Mouse (Mus musculus): ENCODE measurements around the gene Smurf1.
A peak's percentile ranks its signal among the peaks of the same experiment; 100 is the strongest.

The Smurf1 gene

DNA sequence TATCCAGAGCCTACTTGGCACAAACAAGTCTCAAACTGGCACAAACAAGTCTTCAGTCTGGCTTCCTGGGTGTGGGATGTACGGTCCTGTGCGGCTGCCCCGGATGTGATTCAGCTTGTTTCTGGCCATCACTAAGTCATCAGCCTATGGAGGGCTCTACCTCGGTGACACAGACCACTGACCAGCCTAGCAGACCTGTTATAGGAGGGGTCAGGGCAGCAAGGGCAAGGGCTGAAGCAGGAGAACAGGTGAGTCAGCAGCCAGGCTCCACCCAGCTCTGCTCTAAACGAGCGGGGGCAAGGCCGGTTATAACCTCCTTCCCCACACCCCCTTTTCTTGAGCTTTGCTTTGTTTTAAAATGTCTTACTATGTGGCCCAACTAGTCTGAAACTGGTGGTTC, 11.2 kb downstream of the Smurf1 start:
- DNase-seq, result no peak

DNA sequence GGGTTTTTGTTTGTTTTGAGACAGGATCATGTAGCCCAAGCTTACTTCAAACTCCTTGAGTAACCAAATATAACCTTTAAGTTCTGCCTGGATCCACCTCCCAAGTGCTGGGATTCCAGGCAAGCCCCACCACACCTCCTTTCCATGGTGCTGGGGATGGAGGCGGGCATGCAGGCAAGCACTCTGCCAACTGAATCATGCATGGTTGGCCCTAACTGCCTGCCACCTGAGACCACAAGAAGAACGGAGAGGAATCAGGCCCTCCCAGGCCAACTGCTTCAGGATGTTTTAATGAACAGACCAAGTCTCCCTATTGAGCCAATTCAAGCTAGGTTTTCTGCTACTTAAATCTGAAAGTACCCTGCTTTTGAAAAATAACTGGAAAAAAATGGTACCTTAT, 13.1 kb downstream of the Smurf1 start:
- DNase-seq, result no peak

DNA sequence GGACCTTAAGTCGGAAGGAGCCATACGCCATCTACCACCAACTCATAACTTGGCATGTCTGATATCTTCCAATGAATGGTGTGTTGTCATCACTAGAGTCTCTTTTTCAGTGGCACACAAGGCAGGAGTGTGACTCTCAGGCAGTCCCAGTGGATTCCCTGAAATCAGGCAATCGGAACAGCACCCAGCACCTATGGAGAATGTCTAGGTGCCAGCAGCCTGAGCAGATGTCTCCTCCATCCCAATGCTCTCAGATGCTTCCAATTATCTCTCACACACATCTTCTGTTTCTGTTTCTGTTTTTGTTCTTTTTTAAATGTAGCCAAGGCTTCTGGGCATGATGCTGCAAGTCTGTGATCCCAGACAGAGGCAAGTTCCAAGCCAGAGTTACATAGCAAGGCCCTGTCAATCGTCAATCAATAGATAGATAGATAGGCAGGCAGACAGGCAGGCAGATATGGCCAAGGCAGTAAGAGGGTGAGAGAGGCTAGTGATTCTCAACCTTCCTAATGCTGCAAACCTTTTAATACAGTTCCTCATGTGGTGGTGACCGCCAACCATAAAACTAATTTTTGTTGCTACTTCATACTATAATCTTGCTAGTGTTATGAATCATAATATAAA, 15.1 kb downstream of the Smurf1 start:
- no peak for DNase-seq

DNA sequence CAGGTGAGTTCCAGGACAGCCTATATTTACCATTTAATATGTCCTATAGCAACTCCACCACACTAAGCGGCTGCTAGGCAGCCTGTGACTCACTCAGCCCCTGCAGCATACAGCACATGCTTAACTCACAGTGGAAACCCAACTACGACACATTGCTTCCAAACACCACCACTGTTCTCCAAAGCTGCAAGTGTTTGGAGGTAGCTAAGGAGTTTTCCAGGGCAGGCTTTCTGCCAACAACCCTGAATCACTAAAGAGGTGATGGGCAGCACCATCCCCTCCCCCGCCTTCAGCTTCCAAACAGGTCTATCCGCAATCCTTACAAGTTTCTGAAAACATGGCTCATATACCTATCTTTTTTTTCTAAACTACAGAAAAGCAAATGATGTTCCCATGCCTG, 15.8 kb downstream of the Smurf1 start:
- peak; percentile 51 for DNase-seq

DNA sequence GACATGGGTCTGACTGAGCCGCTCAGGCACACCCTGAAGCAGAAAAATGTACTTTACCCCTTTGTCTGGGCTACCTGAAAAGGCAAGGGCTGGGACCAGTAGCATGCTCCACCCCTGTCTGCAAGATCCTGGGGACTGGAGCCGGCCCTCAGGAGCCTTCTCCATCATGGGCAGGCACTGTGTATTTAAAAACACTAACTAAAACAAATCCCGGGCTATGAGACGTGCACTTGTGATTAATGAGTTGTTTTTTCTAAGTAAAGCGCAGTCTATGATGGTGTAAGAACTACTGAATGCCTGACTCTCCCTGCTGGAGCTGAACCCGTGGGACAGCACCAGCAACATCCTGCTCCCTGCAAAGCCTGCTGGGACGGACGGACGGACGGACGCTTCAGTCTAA, 17.2 kb downstream of the Smurf1 start:
- no peak for DNase-seq

DNA sequence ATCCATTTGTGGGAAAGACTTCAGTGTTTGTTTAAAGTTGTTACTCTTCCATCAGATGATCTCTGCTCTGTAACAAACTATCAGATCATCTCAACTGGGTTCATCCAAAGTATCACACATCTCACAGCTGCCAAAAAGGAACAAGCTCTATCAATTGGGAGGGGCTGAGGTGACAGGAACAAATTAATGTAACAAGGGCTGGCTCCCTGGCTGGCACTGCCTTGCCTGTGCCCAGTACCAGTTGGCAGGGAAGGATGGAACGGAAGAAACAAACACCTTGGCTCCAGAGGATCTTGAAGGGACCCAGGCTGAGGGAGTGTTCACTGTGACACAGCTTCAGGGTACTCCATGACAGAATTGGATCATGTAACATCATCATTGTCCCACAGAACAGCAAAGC, 17.6 kb downstream of the Smurf1 start:
- peak; percentile 76 for DNase-seq

DNA sequence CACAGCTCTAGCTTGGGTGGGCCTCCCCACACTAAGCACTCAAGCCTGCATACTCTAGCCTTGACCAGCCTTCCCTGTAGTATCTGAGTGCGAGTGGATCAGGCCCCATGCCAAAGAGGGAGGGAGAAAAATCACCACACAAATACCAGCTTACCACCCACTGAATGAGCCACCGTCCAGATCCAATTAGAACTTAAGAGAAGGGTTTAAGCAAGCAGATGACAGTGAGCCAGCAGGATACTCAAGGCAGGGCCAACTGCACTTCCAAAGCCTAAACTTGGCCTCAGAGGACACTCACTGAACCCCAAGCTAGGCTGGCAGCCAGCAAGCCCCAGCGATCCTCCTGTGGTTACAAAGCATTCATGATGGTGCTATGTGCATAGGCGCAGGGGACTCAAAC, 19.6 kb downstream of the Smurf1 start:
- DNase-seq, result peak; percentile 83

DNA sequence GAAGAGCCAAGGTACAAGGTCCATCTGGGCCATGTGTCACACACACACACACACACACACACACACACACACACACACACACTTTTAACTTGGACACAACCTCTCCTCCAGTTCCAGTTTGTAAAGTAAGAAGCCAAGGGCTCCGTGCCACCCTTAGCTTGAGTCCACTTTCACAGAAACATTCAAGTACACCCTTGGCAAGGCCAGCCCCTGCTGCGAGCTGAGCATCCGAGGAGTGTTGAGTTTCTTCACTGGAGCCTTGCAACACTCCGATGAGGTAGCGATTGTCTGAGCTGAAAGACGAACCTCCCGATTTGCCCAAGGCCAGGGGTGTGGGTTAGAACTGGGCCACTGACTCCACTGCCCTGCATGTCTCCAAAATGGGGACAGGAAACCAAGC, 20.7 kb downstream of the Smurf1 start:
- peak; percentile 81 for DNase-seq

DNA sequence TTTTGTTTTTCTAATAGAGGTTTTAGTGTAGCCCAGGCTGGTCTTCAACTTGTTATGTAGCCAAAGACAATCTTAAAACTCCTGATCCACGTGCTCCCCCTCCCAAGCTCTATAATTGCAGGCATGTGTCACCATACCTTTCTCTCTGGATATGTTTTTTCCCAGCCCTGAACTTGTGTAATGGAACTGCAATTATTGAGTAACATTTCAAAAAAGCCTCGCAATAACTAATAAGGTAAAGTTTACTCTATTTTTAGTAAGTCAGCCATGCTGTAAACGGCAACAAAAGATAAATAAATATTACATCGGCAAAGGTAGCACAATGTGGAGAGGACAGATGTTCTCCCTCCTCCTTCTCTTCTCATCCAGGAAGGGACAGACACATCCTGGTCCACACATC, 21.3 kb downstream of the Smurf1 start:
- DNase-seq, result no peak

DNA sequence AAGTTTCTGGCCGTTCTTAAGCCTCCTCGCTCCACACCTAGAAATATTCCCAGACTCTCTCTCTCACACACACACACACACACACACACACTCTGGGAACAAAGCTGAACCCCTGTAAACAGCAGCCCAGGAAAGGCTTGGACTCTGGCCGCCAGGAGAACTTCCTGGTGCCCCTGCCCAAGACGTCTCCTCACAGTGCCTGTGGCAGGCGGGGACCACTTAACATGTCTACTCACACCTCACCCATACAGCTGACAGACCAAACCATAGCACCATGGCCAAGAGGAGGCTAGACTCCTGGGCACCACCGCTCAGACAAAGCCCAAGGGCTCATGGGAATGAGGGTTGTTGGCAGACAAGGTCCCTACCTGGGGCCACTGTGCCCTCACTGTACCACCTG, 22.3 kb downstream of the Smurf1 start:
- no peak for DNase-seq

DNA sequence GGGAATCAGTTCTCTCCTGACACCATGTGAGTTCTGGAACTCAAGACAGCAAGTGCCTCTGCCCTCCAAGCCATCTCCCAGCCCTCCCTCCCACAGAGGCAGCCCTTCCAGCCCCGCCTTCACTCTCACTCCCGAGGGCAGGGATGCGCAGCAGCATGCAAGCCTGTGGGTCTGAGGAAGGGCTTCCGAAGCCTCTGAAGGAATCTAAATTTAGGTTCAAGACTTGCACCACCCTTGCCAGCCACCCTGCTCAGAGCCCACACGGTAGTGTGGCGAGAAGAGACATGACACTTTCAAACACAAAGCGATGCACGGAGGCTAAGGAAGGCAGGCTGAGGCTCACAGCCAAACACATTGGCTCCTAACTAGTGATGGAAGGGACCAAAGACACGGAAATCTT, 23.2 kb downstream of the Smurf1 start:
- no peak for DNase-seq

DNA sequence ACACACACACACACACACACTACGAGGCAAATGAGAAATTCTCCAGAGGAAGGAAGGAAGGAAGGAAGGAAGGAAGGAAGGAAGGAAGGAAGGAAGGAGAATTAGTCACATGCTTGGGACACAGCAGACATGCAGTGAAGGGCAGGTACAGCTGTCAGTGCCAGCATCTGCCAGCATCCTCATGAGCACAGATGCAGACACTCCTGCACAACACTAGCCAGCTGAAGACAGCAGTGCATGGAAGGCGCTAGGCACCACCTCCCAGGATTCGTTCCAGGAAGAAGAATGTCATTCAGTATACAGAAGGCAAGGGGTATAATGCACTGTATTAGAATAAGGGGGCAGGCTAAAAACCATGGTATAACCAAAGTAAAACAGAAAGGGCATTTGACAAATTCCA, 24.7 kb downstream of the Smurf1 start:
- DNase-seq, result no peak

DNA sequence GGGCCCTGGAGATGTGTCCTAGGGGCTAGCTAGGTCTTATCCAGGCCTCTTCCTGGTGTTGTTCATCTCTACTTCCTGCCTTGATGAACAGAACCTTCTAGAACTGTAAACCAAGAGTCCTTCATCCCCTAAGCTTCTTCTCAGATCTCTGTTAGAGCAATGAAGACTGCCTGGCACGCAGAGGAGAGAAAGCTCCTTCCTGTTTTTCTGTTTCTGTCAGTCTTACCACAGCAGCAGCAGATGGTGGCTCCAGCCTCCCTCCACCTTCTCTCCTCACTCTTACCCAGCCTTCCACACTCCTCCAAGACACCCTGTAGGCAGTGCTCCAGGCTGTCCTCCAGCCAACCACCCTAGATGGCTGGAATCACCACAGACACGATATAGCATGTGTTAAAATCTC, 28.3 kb downstream of the Smurf1 start:
- no peak for DNase-seq

DNA sequence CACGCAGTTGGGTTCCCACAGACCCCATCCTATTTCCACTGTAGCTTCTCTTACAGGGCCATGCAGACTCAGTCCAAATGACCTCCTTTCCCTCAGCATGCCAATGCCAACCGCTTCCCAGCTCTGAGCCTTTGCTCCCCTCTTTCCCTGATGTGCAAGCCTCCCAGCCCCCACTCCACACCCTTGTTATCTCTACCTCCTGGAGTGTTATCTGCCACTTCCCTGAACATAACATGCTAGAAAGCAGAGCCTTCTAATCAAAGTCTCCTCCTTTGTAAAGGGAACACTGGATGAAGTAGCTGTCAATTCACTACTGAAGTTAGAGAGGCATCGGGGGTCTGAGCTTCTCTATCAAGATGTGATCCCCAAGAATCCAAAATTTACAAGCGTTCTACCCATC, 32.2 kb downstream of the Smurf1 start:
- no peak for DNase-seq

DNA sequence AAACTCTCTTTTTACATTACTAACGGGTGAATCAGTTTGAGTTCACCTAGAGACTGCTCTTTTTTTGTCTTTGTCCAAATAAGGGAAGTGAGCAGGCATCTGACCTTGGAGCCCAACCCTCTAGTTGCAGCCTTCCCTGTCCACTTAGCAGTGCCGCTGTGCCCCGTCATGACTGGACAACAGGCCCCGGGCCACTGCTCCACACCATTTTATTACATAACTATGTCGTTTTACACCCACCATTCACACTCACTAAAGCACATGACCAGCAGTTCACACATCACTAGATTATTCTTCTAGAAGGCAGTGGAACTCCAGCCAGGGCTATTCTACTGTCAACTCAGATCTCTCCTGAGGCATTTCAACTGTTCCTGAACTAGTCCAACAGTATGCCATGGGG, 33.8 kb downstream of the Smurf1 start:
- no peak for DNase-seq

DNA sequence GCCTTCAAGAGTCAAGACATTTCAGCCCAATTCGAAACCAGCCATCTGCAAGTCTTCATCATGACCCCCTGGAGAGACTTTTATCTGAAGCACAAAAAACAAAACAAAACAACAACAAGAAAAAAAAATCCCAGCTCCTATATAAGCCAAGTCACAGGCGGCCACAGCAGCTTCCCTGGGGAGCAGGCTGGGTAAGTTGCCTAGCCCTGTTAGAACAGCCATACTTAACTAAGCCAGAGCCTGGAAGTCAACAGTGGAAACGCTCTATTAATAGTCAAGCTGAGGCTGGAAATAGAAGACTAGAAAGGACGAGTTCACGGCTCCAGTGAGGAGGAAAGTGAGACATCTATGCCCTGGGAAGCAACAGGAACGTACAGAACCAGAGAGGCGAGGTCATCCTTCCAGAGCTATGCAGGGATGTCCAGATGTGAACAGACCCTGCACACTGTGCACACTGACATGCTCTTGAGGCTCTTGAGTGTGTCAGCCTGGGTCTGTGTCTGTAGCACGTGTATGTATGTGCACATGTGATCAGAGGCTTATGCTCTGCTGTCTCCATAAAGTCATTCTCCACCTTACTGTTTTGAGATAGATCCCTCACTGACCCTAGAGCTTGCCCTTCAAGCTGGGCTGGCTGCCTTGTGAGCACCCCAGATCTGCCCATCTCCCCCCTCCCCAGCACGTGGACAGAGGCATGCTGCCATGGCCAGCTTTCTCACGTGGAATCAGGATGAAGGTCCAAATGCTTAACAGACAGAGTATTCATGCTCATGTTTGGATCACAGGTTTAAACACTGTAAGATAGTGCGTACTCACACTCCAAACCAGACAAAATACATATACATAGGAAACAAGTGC, 36.6 kb downstream of the Smurf1 start:
- DNase-seq, result no peak

DNA sequence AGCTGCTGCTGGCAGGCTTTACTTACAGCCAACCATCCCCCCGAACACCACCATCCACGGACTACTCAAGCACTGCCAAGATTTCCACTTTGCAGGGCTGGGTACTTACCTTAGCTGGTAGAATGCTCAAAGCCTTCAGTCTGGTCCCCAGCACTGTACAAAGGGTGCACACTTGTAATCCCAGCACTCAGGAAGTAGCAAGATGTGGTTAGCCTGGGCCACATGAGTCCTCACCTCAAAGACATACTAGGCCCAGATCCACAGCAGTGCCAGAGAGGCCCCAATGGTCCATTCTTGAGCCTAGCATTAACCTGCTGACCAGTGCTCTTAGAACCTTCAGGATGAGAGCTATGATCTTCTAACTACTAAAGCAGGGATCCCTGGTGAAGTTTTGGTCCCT, 39.4 kb downstream of the Smurf1 start:
- no peak for DNase-seq

DNA sequence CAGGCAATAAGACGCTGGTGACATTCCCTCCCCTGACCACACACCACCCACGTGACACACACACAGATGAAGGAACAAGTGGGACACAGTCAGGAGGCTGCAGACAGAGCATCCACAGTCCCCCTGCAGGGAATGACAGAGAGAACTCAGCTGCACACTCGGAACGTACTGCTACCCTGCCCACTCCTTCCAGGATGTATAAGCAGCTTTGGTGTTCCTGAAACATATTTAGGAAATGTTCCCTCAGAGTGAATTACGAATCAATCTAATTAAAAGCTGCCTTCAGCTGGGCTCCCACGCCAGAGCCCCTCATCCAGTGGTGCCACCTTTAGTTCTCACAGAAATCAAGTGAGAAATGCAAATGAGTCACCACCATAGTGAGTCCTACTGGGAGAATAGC, 42.3 kb downstream of the Smurf1 start:
- no peak for DNase-seq

DNA sequence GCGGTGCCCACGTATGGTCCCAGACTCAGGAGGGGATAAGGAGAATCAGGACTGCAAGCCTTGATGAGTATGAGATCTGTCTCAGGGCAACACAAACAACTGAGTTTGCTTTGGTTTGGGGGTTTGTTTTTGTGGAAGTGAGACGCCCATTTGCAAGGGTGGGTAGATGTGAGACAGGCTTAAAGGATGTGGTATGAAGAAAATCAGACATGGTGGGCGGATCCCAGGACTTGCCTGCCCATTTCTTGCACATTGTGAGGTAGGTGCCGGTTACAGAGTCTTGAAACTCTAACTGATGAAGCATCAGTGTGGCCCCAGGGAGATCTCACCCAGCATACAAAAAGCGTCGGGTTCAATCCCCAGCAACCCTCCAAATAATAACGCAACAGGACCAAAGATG, 45.9 kb downstream of the Smurf1 start:
- no peak for DNase-seq

DNA sequence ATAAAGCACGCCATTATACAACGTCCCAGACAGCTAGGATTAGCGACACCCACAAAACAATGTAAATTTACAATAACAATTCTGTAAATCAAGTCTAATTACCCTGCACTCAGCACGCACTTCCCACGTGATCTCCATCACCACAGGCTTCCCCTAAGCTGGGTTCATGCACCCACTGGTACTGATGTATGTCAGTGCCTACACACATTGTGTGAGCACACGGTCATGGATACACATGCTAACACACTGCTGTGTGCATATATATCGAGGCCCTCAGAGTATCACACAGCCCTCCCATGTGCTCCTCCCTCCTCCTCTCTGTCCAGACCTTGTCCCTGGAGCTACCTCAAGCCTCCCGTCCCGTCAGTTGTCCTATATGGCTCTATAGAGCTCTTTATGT, 46.5 kb downstream of the Smurf1 start:
- DNase-seq, result no peak

DNA sequence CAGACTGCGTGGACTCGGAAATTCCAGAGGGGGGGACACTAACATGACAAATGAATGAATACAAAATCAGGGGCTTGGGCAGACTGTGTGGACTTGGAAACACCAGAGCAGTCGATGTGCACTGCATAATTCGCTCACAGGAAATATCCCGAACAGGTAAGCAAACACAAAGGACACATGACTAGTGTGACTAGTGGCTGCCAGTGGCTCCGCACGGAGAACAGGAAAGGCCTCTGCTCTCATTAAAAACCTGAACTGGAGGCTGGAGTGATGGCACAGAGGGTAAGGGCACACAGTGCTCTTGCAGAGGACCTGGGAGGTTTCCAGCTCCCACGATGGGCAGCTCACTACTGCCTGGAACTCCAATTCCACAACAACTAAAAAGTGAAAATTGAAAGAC, 47.4 kb downstream of the Smurf1 start:
- no peak for DNase-seq

DNA sequence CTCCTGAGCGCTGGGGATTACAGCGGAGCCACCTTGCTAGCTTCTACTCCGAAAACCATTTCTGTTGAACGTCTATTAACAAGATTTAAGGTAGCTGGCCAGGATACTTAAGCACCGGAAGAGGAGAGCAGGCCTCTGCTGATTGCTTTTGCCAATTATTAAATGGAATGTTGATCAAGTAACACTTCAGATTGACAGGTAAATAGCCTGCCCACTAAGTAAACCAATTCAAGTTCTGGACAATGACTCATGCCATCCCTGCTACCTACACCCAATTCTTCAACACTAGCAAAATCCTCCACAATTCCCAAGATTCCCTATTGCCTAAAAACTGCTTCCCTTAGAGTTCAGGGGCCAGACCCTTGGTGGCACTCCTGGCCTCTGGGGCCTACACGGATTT, 48.5 kb downstream of the Smurf1 start:
- peak; percentile 47 for DNase-seq

DNA sequence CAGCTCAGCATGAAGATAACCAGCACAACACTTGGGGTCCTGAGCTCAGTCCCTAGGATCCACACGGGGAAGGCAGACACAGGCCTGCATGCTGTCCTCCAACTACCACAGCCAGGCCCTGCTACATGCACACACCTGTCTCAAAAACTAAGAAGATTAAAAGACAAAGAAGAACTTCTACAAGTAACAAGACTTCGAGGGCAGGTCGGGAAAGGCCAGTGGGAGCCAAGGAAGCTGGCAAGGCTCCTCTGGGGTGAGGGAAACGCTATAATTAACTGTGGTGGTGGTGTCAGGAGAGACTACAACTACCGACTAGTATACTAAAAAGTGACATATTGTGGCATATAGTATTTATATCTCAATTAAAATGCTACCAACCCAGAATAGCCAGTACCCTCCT, 49.8 kb downstream of the Smurf1 start:
- DNase-seq, result no peak

DNA sequence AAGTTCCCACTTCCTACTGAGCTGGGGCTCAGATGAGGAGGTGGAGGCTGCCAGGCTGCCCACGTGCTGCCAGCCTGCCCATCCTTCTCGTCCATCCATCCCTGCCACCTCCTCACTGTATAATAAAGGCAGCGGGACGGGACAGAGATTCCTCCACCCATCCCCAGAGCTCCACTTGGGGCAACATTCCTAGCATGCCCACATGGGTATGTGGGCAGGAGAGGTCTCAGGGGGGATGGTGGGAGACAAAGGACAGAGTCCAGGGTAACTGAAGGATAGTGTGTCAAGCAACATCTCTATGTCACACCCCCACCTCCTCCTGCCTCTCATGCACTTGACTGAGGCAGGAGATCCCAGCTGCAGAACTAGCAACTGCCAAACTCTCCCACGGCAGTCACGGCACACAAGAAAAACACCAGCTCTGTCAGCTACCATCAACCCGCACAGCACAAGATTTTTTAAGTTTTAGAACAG, 51.2 kb downstream of the Smurf1 start:
- no peak for DNase-seq

DNA sequence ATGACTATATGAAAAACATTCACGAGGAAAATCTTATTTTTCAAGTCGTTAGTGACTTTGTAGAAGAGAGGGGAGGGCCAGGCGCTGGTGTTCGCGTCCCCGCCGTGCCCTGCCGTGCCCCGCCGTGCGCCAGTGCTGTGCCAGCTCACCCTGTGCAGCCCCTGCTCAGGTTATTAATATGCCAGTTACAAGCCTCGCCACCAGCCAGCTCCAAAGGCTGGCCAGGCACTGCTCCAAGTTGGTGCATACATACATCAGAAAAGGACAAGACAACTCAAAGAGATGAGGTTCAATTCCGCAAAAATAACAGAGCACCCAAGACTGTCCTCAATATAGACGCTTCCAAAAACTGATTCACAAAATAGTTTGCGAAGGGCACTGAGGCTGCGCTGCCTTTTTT, 51.7 kb downstream of the Smurf1 start:
- no peak for DNase-seq

Data from lung, postnatal 36 days (tissue).